Mouse (Mus musculus) lung, adult 2 months (tissue): ENCODE data around the gene 4933406M09Rik.

ENCODE experiments used
- CTCF ChIP-seq: fragments of 200-500 bp; IDR thresholded peaks from 2 replicates; pipeline ENCODE4 v1.5.1; 2011; ENCODE audit warnings: mild to moderate bottlenecking, low read length, control low read depth; ENCODE audit not compliant: insufficient read depth
- POLR2A ChIP-seq: fragments of 200-500 bp; IDR thresholded peaks from 2 replicates; pipeline ENCODE4 v1.6.1; 2011; ENCODE audit warnings: low read depth, mild to moderate bottlenecking, control low read depth, low read length, borderline replicate concordance; ENCODE audit errors: extremely low read depth

- TF ChIP-seq POLR2A (no peak), CTCF (no peak)
Observed at GRCm38 (mm10) chr1:134381051-134381450, 4.7 kb upstream of the 4933406M09Rik start.
